Mouse (Mus musculus) limb, embryonic 14.5 days (tissue): ENCODE measurements around the gene Ncf1. TPM values are rescaled to one million over a fixed set of nuclear protein-coding genes. Genes with fewer than 3 reads are reported as not detected.

ENCODE experiments used
- ATAC-seq: fragments of 200-750 bp; cut with Nextera tagmentation; 2 replicates; pipeline ENCODE4 v1.8.0; 2017; ENCODE audit warnings: low read depth, moderate number of reproducible peaks, moderate TSS enrichment; ENCODE audit not compliant: low FRiP score
- DNase-seq: peaks from one replicate; pipeline ENCODE4 v3.0.0-alpha.2; 2015; ENCODE audit warnings: low spot score
- H3K27ac ChIP-seq: fragments of 300-500 bp; sonication (generic); replicated peaks from 2 replicates; pipeline ENCODE4 v1.5.1; 2014; ENCODE audit warnings: low read depth, mild to moderate bottlenecking, low read length, moderate library complexity, mixed read lengths
- H3K27me3 ChIP-seq: fragments of 300-500 bp; sonication (generic); 2 replicates; pipeline ENCODE4 v1.6.1; 2014; ENCODE audit warnings: low read length, mixed read lengths; ENCODE audit not compliant: control insufficient read depth, insufficient read depth
- H3K36me3 ChIP-seq: fragments of 300-500 bp; sonication (generic); 2 replicates; pipeline ENCODE4 v1.6.1; 2014; ENCODE audit warnings: mild to moderate bottlenecking, low read length, moderate library complexity, mixed read lengths; ENCODE audit not compliant: control insufficient read depth, insufficient read depth
- H3K4me1 ChIP-seq: fragments of 300-500 bp; sonication (generic); 2 replicates; pipeline ENCODE4 v1.6.1; 2014; ENCODE audit warnings: antibody characterized with exemption, low read length, mixed read lengths; ENCODE audit not compliant: control insufficient read depth, insufficient read depth
- H3K4me2 ChIP-seq: fragments of 300-500 bp; sonication (generic); replicated peaks from 2 replicates; pipeline ENCODE4 v1.6.1; 2014; ENCODE audit warnings: low read depth, mild to moderate bottlenecking, low read length, moderate library complexity; ENCODE audit not compliant: severe bottlenecking
- H3K4me3 ChIP-seq: fragments of 300-500 bp; sonication (generic); replicated peaks from 2 replicates; pipeline ENCODE4 v1.5.1; 2014; ENCODE audit warnings: low read length
- H3K9ac ChIP-seq: fragments of 300-500 bp; sonication (generic); 2 replicates; pipeline ENCODE4 v1.6.1; 2014; ENCODE audit warnings: mild to moderate bottlenecking, low read depth, low read length, moderate library complexity; ENCODE audit not compliant: severe bottlenecking
- H3K9me3 ChIP-seq: fragments of 300-500 bp; sonication (generic); 2 replicates; pipeline ENCODE4 v1.6.1; 2016; ENCODE audit warnings: low read length; ENCODE audit not compliant: control insufficient read depth
- POLR2A ChIP-seq: fragments of 200-500 bp; IDR thresholded peaks from 2 replicates; pipeline ENCODE4 v1.8.0; 2012; ENCODE audit warnings: inconsistent platforms, mild to moderate bottlenecking, moderate library complexity, borderline replicate concordance; ENCODE audit not compliant: insufficient read depth, insufficient read length; ENCODE audit errors: extremely low read depth
- WGBS: fragments of 180-500 bp; shearing (Covaris S2); extraction: QIAGEN DNeasy Blood & Tissue Kit; methylation state at CpG from one replicate; pipeline ENCODE4 v1.1.7; 2014; 5-methylcytosine and 5-hydroxymethylcytosine counted together
- polyA plus RNA-seq, 2 experiments: library from polyadenylated mRNA; depleted of rRNA in 1 of 2; stranded (reverse) in 1 of 2; unstranded in 1 of 2; fragments of >200 nt; fragmentation: Nextera tagmentation in 1 of 2; extraction: Ambion mirVana in 1 of 2; gene quantifications; 2 replicates each; pipeline versions ENCODE4 v1.2.1 to v1.2.3; 2012 to 2014

Gene Ncf1
- polyA plus RNA-seq, 2 experiments, result 8.3 to 8.4 TPM

DNA sequence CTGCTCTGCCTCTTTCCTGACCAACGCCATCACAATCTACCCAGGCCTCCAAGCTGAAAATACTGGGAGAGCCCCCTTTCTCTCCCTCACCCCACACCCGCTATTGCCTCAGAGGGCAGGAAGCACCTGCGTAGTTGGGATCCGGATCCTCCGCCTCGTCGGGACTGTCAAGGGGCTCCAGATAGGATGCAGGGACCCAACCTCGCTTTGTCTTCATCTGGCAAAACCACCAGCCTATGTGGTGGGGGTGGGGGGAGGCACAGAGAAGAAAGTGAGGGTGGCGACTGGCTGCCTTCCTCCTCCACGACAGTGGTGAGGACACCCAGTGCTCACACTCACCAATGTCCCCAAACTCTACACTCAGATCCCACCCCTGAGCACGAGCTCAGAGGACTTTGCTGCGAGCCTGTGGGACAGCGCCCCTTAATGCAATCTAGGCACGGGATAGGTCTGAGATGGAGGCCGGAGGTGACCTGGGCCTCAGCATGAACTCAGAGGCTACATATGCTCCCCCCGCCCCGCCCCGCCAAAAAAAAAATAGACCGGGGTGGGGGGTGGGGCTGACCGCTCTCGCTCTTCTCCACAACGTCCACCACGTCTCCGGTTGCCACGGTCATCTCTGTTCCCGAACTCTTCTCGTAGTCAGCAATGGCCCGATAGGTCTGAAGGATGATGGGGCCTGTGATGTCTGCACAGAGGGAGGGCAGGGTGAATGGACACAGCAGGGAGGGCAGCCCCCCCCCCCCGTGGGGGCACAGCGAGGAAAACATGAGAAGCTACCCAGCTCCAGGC, 4.1 kb downstream of the Ncf1 start:
- Histone ChIP-seq H3K4me1 (peaks cover 14% of the 10 kb centered on the region), H3K9ac (no peak overlapping the region), H3K27me3 (peaks cover 10% of the 10 kb centered on the region; the same call in 1 of the 2 replicates), H3K9me3 (no peaks in the 10 kb centered on the region), H3K36me3 (no peaks in the 10 kb centered on the region), H3K4me2 (no peak overlapping the region), H3K4me3 (no peak overlapping the region), H3K27ac (no peak overlapping the region)
- ATAC-seq, result no peak
- no peak for DNase-seq
- no peak for TF ChIP-seq POLR2A
- 81% methylated on average over 30 of the region's 30 CpGs for WGBS

DNA sequence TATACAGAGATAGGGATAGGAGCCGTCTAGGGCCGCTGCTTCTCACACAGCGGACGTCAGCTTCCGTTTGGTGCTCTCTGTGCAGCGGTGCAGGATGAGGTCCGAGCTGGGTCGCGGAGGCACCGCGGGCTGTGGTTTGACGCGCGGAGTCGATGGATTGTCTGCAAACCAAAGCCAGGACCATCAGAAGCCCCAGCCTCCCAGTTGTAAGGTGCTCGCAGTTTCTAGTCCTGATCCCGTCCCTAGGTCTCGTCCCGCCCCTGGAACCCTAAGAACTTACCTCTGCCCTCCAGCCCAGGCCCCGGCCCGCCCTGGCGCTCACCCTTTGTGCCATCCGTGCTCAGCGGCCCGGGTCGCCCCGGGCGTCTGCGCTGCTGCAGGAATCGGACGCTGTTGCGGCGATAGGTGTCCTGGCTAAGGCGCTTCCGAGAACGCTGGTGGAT, 7.7 kb downstream of the Ncf1 start:
- H3K27me3 ChIP-seq, result peaks cover 10% of the 10 kb centered on the region; the same call in 1 of the 2 replicates
- no peak for TF ChIP-seq POLR2A
- no peak for ATAC-seq
- H3K4me1 ChIP-seq, result peaks cover 10% of the 10 kb centered on the region
- WGBS, result 4% methylated on average over 35 of the region's 36 CpGs
- peak overlapping the region; percentile 60 for H3K4me2 ChIP-seq
- peak overlapping the region; percentile 50 for H3K9ac ChIP-seq
- H3K9me3 ChIP-seq, result no peaks in the 10 kb centered on the region
- no peak for DNase-seq
- 0 out of 2 replicates have a peak, but pooled peaks cover 6% of the 10 kb centered on the region for H3K36me3 ChIP-seq
- no peak overlapping the region for H3K27ac ChIP-seq
- peak overlapping the region; percentile 33 for H3K4me3 ChIP-seq

DNA sequence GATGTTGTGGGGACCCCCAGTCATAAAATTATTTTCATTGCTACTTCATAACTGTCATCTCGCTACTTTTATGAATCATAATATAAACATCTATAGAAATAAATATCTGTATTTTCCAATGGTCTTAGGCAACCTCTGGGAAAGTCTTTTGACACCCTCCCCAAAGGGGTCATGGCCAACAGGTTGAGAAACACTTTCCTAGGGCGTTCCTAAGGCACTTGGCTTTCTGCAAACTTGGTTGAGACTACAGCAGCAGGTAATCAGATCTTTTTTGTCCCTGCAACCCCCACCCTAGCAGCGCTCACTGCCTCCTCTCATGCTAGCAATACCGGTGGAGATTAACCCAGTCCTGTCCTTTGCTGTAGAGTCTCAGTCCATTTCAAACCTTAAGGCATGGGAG, 8.1 kb downstream of the Ncf1 start:
- Histone ChIP-seq H3K9me3 (no peaks in the 10 kb centered on the region), H3K36me3 (0 out of 2 replicates have a peak, but pooled peaks cover 6% of the 10 kb centered on the region), H3K4me1 (peaks cover 7% of the 10 kb centered on the region; the same call in 1 of the 2 replicates), H3K27ac (no peak overlapping the region), H3K4me3 (peak overlapping the region; percentile 33), H3K9ac (peak overlapping the region; percentile 50), H3K4me2 (peak overlapping the region; percentile 60), H3K27me3 (peaks cover 10% of the 10 kb centered on the region; the same call in 1 of the 2 replicates)
- WGBS, result 37% methylated on average over 4 of the region's 4 CpGs
- no peak for TF ChIP-seq POLR2A
- DNase-seq (no peak), ATAC-seq (0 out of 2 replicates have a peak, but pooled peaks have one; percentile 12)

DNA sequence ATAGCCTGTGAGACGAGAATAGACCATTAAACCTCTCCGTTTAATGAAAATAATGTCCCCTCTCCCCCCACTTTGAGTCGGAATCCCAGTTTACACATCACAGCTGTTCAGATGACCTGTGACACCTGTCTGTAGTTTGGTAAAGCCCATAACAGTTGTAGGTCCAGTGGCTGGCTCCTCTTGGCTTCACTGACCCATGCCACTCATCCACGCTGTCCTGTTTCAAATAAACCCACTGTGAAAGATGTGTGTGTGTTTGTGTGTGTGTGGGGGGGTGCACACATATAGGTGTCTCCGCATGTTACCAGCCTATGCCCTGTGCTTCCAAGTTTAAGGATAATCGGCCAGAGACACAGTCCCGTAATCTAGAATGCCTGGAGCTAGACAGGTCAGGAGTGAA, 11.5 kb downstream of the Ncf1 start:
- H3K4me2 ChIP-seq, result no peak overlapping the region
- peaks cover 7% of the 10 kb centered on the region; the same call in 1 of the 2 replicates for H3K4me1 ChIP-seq
- ATAC-seq, result no peak
- 0 out of 2 replicates have a peak, but pooled peaks cover 6% of the 10 kb centered on the region for H3K36me3 ChIP-seq
- WGBS, result 89% methylated on average over 7 of the region's 7 CpGs
- no peak overlapping the region for H3K9ac ChIP-seq
- peaks cover 10% of the 10 kb centered on the region; the same call in 1 of the 2 replicates for H3K27me3 ChIP-seq
- no peak for DNase-seq
- no peak for TF ChIP-seq POLR2A
- H3K4me3 ChIP-seq, result no peak overlapping the region
- H3K9me3 ChIP-seq, result no peaks in the 10 kb centered on the region
- H3K27ac ChIP-seq, result no peak overlapping the region

DNA sequence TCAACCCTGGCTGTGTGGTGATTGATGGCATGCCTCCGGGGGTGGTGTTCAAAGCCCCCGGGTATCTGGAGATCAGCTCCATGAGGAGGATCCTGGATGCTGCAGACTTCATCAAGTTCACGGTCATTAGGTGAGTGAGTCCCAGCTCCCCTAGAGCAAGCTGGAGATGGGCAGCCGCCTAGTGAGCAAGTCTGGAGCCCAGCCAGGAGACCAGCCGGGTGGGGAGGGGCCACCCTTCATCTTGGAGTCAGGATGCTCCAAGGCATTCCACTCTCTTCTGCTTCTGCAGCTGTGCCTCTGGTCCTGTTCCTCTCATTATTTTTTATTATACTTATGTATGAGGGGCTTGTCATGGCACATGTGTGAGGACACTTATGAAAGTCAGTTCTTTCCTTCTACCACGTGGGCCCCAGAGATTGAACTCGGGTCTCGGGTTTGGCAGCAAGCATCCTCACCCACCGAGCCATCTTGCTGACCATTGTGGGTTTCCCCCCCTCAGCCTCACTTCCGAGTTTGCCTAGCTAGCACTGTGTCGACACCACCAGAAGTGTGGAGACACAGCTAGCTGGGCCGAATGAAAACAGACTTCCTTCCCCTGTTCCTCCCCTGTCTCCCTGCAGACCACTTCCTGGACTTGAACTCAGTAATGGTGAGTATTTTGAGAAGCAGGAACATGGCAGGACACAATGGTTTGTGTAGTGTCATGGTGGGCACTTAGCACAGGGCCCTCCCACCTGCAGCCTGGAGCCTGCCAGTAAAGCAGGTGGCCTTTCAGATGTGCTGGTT, 15.2 kb downstream of the Ncf1 start:
- Histone ChIP-seq H3K4me3 (no peak overlapping the region), H3K27ac (no peak overlapping the region), H3K4me2 (no peak overlapping the region), H3K4me1 (no peaks in the 10 kb centered on the region), H3K9ac (no peak overlapping the region), H3K27me3 (no peaks in the 10 kb centered on the region), H3K36me3 (0 out of 2 replicates have a peak, but pooled peaks cover 6% of the 10 kb centered on the region), H3K9me3 (no peaks in the 10 kb centered on the region)
- TF ChIP-seq POLR2A, result no peak
- ATAC-seq, result peak; percentile 31; the same call in 1 of the 2 replicates
- DNase-seq, result peak; percentile 36
- 55% methylated on average over 12 of the region's 12 CpGs for WGBS
